Mouse (Mus musculus): ENCODE results near the gene Adcy10. TPM values are rescaled to one million over a fixed set of nuclear protein-coding genes. Genes with fewer than 3 reads are reported as not detected.

Gene Adcy10
- polyA plus RNA-seq (2015; fragmentation: Nextera tagmentation; extraction: Ambion mirVana): not detected in 2 replicates

DNA sequence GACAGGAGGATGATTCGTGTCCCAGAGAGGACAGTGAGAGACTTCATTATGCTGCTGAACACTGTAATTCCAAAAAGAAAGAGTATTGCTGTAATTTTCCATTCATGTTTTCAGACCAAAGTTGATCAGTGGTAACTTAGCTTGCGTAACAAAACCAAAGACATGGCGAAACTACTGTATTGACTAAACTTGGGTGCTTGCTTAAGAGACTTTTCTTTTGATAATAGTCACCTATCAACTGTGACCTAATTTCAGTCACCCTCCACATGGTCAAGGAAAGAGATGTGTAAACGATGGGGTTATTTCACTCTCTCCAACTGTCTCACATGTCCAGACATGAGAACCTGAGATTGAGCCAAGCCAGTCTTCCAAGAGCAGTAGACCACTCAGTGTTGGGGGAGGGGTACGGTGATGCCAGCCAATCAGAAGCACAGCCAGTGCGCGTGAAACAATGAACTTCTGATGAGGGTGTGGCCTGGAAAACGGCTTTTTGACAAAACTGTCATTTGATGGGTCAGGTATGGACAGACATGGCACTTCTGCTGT is at the start of gene Adcy10:
TSS of gene Adcy10 (plus strand) at position 496 of the 546 bp plus-strand sequence.

GRCm38 (mm10) chr1:165460360-165460800 is 24.6 kb upstream of the Adcy10 start, which contains the start of the genes Dcaf6 and Mpc2:
Gene Dcaf6, minus strand, starts transcription at chr1:165460475.
Gene Mpc2, plus strand, starts transcription at chr1:165460637.

Other genes starting within 250 kb of the Adcy10 start
- gene Tiprl, start 248.2 kb upstream of the Adcy10 start, polyA plus RNA-seq (2015; fragmentation: Nextera tagmentation; extraction: Ambion mirVana): 68.1 and 71.8 TPM in 2 replicates
- 0.77 and 0.91 TPM in 2 replicates for gene Gpr161, start 189.4 kb upstream of the Adcy10 start, polyA plus RNA-seq (2015; fragmentation: Nextera tagmentation; extraction: Ambion mirVana)
- 15.2 TPM in 2 replicates for gene Dcaf6, start 24.7 kb upstream of the Adcy10 start, polyA plus RNA-seq (2015; fragmentation: Nextera tagmentation; extraction: Ambion mirVana)
- gene Mpc2, start 24.5 kb upstream of the Adcy10 start, polyA plus RNA-seq (2015; fragmentation: Nextera tagmentation; extraction: Ambion mirVana): 153 and 169 TPM in 2 replicates
- 90.7 and 98.8 TPM in 2 replicates for gene Mpzl1, start 149.4 kb downstream of the Adcy10 start, polyA plus RNA-seq (2015; fragmentation: Nextera tagmentation; extraction: Ambion mirVana)
- gene Rcsd1, start 224.6 kb downstream of the Adcy10 start, polyA plus RNA-seq (2015; fragmentation: Nextera tagmentation; extraction: Ambion mirVana): 12.0 and 14.4 TPM in 2 replicates

Data from urinary bladder, postnatal 0 days (tissue).